Mouse (Mus musculus): ENCODE measurements around the gene Acacb. TPM values are rescaled to one million over a fixed set of nuclear protein-coding genes. Genes with fewer than 3 reads are reported as not detected.

The Acacb gene
- polyA plus RNA-seq, 1 experiment = 3.3 TPM

DNA sequence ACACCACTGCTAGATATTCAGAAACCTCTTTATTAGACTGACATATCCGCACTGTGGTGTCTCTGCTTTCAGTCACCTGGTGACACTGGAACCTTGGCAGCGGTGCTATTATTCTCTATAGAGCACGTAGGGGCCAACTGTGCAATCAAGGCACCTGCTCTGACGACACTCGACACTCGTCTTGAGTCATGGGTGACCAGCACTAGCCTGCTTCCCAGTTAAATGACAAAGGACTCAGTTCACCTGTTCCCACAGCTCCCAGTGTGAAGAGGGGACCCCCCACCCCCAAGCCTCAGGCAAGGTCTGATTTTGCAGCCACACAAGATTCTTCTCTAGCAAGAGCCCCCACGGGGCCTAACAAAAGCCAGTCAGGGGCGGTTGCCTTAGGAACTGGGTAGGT is 129.0 kb downstream of the Acacb start:
- no peak overlapping the region for H3K27ac ChIP-seq (ENCODE audit: insufficient read depth, low read length)
- H3K4me3 ChIP-seq (ENCODE audit: insufficient read depth, low read length) = no peak overlapping the region
- H3K4me1 ChIP-seq (ENCODE audit: control insufficient read depth, insufficient read depth, low read length) = no peaks in the 10 kb centered on the region
- no peak for TF ChIP-seq CTCF (IDR thresholded peaks at IDR 0.05; ENCODE audit: extremely low read depth, insufficient read depth, low read length)

DNA sequence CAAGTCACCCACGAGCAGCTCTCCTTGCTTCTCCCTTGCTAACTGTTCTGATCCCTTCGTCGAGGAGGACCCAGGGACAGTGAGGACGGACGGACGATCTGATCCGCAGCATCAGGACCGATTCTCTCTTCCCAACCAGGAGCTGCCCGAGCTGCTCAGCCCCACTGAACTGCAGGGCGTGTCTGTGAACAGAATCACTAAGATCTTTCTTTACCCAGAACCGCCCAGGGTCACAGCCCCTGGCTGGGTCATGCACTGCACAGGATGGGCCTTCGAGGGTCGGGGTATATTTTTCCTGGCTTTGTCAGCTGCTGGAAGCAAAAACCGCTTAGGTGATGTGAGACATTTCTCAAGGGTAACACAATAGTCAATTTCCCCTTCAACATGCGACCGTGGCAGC is 129.7 kb downstream of the Acacb start:
- TF ChIP-seq CTCF (IDR thresholded peaks at IDR 0.05; ENCODE audit: extremely low read depth, insufficient read depth, low read length) (no peak), POLR2A (IDR thresholded peaks at IDR 0.05; ENCODE audit: extremely low read depth, insufficient read depth, low read length) (no peak)
- Histone ChIP-seq H3K4me3 (ENCODE audit: insufficient read depth, low read length) (no peak overlapping the region), H3K27ac (ENCODE audit: insufficient read depth, low read length) (no peak overlapping the region), H3K4me1 (ENCODE audit: control insufficient read depth, insufficient read depth, low read length) (no peaks in the 10 kb centered on the region)

DNA sequence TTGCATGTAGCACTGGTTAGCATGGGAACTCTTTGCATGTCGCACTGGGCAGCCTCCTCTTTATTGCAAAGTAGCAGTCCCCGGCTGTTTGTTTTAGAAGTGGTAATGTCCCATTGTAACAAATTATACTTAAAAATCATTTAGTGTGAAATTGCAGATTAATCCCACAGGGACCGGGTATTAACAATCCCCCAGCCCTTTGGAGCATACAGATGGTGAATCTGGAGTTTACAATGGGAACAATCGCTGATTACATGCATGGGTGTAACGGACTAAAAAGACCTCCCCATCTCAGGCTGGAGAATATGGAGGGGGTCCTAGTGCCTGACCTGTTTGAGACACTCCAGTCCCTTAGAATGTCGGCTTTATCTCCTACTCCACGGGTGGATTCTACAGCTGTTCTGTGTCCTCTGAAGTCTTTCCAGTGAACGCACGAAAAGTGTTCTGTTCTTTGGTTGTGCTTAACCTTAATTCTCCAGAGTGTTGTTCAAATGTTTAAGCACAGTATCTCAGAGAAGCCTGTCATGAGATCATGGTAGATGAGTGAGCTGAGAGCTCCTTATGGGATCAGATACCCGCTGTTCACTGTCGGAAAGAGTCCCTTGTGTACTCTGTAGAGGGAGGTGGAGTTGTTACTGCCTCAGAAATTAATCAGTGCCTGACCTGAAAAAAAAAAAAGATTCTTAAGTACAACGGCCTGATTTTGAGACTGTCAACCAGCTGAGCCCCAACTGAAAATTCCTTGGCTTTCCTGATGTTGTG is 133.2 kb downstream of the Acacb start:
- no peak overlapping the region for H3K4me3 ChIP-seq (ENCODE audit: insufficient read depth, low read length)
- no peaks in the 10 kb centered on the region for H3K4me1 ChIP-seq (ENCODE audit: control insufficient read depth, insufficient read depth, low read length)
- no peak overlapping the region for H3K27ac ChIP-seq (ENCODE audit: insufficient read depth, low read length)
- TF ChIP-seq CTCF (IDR thresholded peaks at IDR 0.05; ENCODE audit: extremely low read depth, insufficient read depth, low read length) = no peak
- no peak for TF ChIP-seq POLR2A (IDR thresholded peaks at IDR 0.05; ENCODE audit: extremely low read depth, insufficient read depth, low read length)

DNA sequence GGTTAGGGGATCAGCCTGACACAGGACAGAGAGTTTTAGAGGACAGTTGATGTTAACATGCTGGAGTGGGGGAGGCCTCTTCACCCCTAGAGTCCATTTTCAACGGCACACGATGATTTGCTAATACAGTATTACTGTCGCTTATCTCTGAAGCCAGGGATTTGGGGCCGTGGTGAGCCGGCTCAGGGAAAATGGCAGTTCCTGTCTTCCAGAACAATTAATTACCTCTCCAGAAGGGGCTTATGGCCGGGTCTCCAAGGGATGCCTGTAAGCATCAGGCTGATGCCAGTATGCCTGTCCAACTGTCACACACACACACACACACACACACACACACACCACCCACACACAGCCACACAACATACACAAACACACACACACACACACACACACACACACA is 136.0 kb downstream of the Acacb start:
- Histone ChIP-seq H3K4me1 (ENCODE audit: control insufficient read depth, insufficient read depth, low read length) (no peaks in the 10 kb centered on the region), H3K27ac (ENCODE audit: insufficient read depth, low read length) (no peak overlapping the region), H3K4me3 (ENCODE audit: insufficient read depth, low read length) (no peak overlapping the region)
- TF ChIP-seq CTCF (IDR thresholded peaks at IDR 0.05; ENCODE audit: extremely low read depth, insufficient read depth, low read length) (no peak), POLR2A (IDR thresholded peaks at IDR 0.05; ENCODE audit: extremely low read depth, insufficient read depth, low read length) (no peak)

DNA sequence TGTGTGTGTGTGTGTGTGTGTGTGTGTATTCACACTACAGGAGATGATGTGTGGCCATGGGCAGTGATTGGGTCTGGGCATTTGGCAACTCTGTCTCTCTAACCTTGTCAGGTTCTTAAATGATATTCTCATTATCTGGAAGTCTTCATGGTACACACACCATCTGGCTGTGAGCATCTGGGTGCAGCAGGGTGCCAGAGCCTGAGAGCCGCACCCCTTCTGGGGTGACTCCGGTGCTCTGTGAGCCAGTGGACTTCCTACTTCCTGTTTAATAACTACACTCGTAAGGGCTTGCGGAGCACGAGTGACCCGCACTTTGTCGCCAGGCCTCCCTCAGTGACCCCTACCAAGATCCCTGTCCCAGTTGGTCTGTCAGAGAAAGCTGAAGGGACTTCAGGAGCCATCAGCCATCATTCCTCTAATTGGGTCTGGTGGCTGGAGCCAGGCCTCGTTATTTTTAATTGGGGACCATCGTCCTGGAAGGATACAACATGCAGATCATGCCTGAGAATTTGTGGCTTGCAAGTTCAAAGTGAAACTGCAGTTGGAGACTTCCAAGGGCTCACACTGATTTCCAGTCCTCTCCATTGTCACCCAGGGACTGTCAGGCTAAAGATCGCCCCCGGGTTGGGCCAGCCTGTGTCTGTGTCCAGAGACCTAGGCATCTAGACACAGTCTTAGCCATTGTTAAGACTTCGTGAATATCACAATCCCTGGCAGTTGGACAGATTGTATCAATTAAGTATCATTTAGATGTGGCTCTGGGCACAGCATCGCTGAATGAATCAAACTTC is 138.5 kb downstream of the Acacb start:
- TF ChIP-seq POLR2A (IDR thresholded peaks at IDR 0.05; ENCODE audit: extremely low read depth, insufficient read depth, low read length) (no peak), CTCF (IDR thresholded peaks at IDR 0.05; ENCODE audit: extremely low read depth, insufficient read depth, low read length) (no peak)
- Histone ChIP-seq H3K4me1 (ENCODE audit: control insufficient read depth, insufficient read depth, low read length) (no peaks in the 10 kb centered on the region), H3K27ac (ENCODE audit: insufficient read depth, low read length) (no peak overlapping the region), H3K4me3 (ENCODE audit: insufficient read depth, low read length) (no peak overlapping the region)

DNA sequence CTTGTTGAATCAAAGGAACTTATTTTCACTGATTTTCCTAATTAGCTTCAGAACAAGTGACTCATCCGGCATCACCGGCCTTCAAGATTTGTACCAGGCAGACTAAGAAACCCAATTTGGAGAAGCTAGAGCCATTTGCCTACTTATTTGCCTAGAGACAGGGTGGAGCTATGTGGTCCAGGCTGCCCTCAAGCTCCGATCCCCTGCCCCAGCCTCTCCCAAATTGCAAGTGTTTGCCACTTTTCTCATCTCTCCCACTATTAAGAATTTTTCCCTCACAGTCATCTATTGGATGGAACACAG is 139.0 kb downstream of the Acacb start:
- no peak overlapping the region for H3K27ac ChIP-seq (ENCODE audit: insufficient read depth, low read length)
- TF ChIP-seq POLR2A (IDR thresholded peaks at IDR 0.05; ENCODE audit: extremely low read depth, insufficient read depth, low read length) = no peak
- no peak for TF ChIP-seq CTCF (IDR thresholded peaks at IDR 0.05; ENCODE audit: extremely low read depth, insufficient read depth, low read length)
- no peak overlapping the region for H3K4me3 ChIP-seq (ENCODE audit: insufficient read depth, low read length)
- H3K4me1 ChIP-seq (ENCODE audit: control insufficient read depth, insufficient read depth, low read length) = no peaks in the 10 kb centered on the region; the same call in 1 of the 2 replicates

DNA sequence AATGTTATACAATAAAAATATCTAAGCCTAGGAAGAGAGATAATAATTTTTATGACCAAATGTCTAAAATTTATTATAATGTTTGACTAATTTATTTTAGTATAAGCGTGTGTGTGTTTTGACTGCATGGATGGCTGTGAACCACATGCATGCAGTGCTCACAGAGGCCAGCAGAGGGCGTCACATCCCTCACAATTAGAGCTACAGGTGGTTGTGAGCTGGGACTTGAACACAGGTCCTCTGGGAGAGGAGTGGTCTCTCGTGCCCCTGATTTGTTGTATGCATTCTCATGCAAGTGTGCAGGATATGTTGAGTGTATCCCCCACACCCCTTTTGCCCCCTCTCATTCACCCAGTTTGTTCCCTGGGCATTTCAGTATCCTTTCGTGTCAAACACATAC is 139.8 kb downstream of the Acacb start:
- H3K27ac ChIP-seq (ENCODE audit: insufficient read depth, low read length) = no peak overlapping the region
- no peak for TF ChIP-seq POLR2A (IDR thresholded peaks at IDR 0.05; ENCODE audit: extremely low read depth, insufficient read depth, low read length)
- TF ChIP-seq CTCF (IDR thresholded peaks at IDR 0.05; ENCODE audit: extremely low read depth, insufficient read depth, low read length) = 0 out of 2 replicates have a peak, but pooled peaks have one; percentile 3
- H3K4me3 ChIP-seq (ENCODE audit: insufficient read depth, low read length) = no peak overlapping the region
- no peaks in the 10 kb centered on the region; the same call in 1 of the 2 replicates for H3K4me1 ChIP-seq (ENCODE audit: control insufficient read depth, insufficient read depth, low read length)

DNA sequence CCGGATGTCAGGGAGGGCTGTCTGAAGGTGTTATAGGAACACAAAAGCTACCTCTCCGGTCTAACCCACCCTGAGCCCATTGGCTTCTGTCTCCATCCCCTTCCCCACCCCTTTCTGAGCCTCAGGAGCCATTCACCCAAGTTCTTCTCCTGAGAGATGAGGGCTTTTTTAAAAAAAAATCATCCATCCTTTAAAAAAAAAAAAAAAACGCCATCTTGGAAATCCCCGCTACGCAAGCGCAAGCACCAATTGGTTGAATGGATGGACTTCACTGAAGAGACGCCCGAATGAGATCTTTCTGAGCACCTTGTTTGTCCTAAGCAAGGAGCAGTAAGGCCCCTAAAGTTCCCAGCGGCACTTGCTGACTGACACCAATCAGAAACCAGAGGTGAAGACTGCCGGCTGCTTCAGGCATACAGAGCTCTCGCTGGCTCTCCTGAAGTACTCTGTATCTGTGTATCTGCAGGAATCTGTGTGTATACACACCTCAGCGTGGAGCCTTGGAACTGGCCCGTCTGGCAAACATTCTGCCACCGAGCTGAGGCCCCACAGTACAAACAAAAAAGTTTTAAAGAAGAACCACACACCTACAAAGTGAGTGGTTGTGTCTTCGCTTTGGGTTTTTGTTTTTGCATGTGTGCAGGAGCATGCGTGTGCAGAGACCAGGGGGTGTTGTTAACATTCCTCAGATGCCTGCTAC is 140.7 kb downstream of the Acacb start:
- Histone ChIP-seq H3K27ac (ENCODE audit: insufficient read depth, low read length) (no peak overlapping the region), H3K4me3 (ENCODE audit: insufficient read depth, low read length) (no peak overlapping the region), H3K4me1 (ENCODE audit: control insufficient read depth, insufficient read depth, low read length) (no peaks in the 10 kb centered on the region; the same call in 1 of the 2 replicates)
- TF ChIP-seq CTCF (IDR thresholded peaks at IDR 0.05; ENCODE audit: extremely low read depth, insufficient read depth, low read length) (no peak), POLR2A (IDR thresholded peaks at IDR 0.05; ENCODE audit: extremely low read depth, insufficient read depth, low read length) (no peak)

DNA sequence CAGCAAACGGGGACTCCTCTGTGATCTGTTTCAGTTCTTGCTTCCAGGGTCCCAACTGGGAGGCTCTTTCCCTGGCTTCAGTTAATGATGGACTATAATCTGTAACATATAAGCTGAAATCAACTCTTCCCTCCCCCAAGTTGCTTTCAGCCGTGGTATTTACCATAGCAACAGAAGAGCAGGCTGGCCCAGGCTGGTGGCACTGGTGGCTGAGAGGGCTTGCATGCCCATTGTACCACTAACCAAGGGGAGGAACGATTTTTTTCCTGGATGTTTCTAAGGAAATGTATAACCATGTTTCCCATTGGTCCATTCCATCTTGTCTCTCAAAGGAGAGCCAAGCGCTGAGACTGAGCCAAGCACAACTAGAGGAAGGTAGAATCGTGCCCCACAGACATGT is 142.1 kb downstream of the Acacb start:
- TF ChIP-seq CTCF (IDR thresholded peaks at IDR 0.05; ENCODE audit: extremely low read depth, insufficient read depth, low read length) (no peak), POLR2A (IDR thresholded peaks at IDR 0.05; ENCODE audit: extremely low read depth, insufficient read depth, low read length) (no peak)
- H3K27ac ChIP-seq (ENCODE audit: insufficient read depth, low read length) = no peak overlapping the region
- H3K4me3 ChIP-seq (ENCODE audit: insufficient read depth, low read length) = no peak overlapping the region
- no peaks in the 10 kb centered on the region; the same call in 1 of the 2 replicates for H3K4me1 ChIP-seq (ENCODE audit: control insufficient read depth, insufficient read depth, low read length)
